Mouse (Mus musculus): ENCODE data around the gene Babam2. TPM values are rescaled to one million over a fixed set of nuclear protein-coding genes. Genes with fewer than 3 reads are reported as not detected.
A peak's percentile ranks its signal among the peaks of the same experiment; 100 is the strongest.

The Babam2 gene
- total and polyA plus RNA-seq, 3 experiments, result 25.2 to 32.9 (median 28.4) TPM

DNA sequence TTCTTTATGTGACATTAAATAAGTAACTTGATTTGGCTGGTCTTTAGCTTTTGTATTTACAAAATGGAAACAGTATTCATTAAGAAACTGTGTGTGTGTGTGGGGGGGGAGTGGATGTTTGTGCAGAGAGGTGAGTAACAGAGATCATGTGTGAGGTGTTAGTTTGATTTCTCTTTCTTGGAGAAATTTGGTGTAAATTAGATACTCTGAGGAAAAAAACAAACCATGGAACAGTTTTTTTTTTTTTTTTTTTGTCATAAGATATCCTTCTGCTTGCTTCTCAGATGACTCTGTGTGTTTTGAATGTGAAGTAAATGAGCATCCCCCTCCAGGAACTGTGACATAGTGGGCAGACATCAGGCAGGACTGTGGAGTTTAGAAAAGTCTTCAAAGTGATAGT, 1.9 kb downstream of the Babam2 start:
- Histone ChIP-seq H3K4me1 (ENCODE audit: control insufficient read depth, insufficient read depth, low read length) (no peaks in the 10 kb centered on the region; the same call in 1 of the 2 replicates), H3K79me2 (replicated peaks; ENCODE audit: control insufficient read depth, insufficient read depth, low read length) (no peaks in the 10 kb centered on the region), H3K4me3 (no peak overlapping the region), H3K9ac (ENCODE audit: low read depth, low read length) (no peak overlapping the region), H3K27ac (no peak overlapping the region), H3K27me3 (ENCODE audit: control insufficient read depth, insufficient read depth, low read length) (no peaks in the 10 kb centered on the region), H3K36me3 (ENCODE audit: control insufficient read depth, insufficient read depth, low read length) (peaks cover 2% of the 10 kb centered on the region)
- TF ChIP-seq CTCF (IDR thresholded peaks at IDR 0.05), result no peak
- TF ChIP-seq POLR2A (IDR thresholded peaks at IDR 0.05; ENCODE audit: insufficient read depth, low read depth, low read length), result no peak
- intact Hi-C loops (cut with DNase I), result loop anchor here (2.0 to 5.0 kb wide), 4 partner anchors 27 to 137 kb away; no protein-coding TSS in a partner anchor
- DNase-seq, result no peak

DNA sequence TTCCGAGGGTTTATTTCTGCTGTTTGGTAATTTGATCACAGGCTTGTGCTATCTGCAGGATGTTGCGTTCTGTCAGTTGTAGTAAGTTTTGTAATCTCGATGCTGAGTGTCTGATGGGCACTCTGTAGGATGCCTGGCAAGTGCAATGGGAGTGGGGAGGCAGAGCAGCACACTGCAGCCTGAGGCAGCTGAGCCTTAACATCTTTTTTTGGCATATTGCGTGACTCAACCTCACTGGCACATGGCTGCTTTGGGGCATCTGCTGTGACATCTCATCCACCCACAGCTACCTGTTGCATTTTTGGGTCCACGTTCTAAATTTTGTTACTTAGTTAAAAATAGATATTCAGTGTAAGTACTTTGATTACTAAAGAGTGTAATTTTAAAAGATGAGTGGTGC, 7.5 kb downstream of the Babam2 start:
- Histone ChIP-seq H3K79me2 (replicated peaks; ENCODE audit: control insufficient read depth, insufficient read depth, low read length) (peaks cover 1% of the 10 kb centered on the region; the same call in 1 of the 2 replicates), H3K9ac (ENCODE audit: low read depth, low read length) (no peak overlapping the region), H3K27ac (no peak overlapping the region), H3K27me3 (ENCODE audit: control insufficient read depth, insufficient read depth, low read length) (no peaks in the 10 kb centered on the region), H3K4me1 (ENCODE audit: control insufficient read depth, insufficient read depth, low read length) (no peaks in the 10 kb centered on the region), H3K4me3 (no peak overlapping the region), H3K36me3 (ENCODE audit: control insufficient read depth, insufficient read depth, low read length) (no peaks in the 10 kb centered on the region)
- intact Hi-C loops (cut with DNase I), result loop anchor here (5.0 kb wide), 1 partner anchor 167 kb away; no protein-coding TSS in a partner anchor
- no peak for DNase-seq
- TF ChIP-seq POLR2A (IDR thresholded peaks at IDR 0.05; ENCODE audit: insufficient read depth, low read depth, low read length) (no peak), CTCF (IDR thresholded peaks at IDR 0.05) (no peak), EP300 (IDR thresholded peaks at IDR 0.05; ENCODE audit: insufficient read depth, low read depth, low read length) (no peak)
- 85% methylated on average over 5 of the region's 5 CpGs for WGBS

DNA sequence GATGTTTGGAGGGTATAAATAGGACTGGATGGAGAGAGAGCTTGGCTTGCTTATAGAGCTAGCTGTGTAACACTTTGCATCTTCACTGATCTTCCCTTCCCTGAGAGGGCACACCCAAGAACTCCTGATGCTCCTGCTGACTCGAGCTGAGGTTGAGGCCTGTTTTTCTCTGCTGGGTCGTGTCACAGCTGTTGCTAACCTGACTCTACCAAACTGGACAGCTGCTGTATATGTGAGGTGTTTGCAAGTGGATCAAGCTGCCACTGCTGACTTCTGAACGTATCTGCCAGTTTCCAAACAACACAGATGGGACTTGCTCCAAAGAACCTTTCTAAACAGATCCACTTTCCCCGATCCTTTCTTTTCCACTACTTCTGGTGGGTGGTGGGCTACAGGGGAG, 9.3 kb downstream of the Babam2 start:
- TF ChIP-seq POLR2A (IDR thresholded peaks at IDR 0.05; ENCODE audit: insufficient read depth, low read depth, low read length) (no peak), EP300 (IDR thresholded peaks at IDR 0.05; ENCODE audit: insufficient read depth, low read depth, low read length) (no peak), CTCF (IDR thresholded peaks at IDR 0.05) (no peak)
- no peak overlapping the region for H3K27ac ChIP-seq
- H3K9ac ChIP-seq (ENCODE audit: low read depth, low read length), result no peak overlapping the region
- no peaks in the 10 kb centered on the region for H3K36me3 ChIP-seq (ENCODE audit: control insufficient read depth, insufficient read depth, low read length)
- H3K4me3 ChIP-seq, result no peak overlapping the region
- intact Hi-C loops (cut with DNase I), result no loop called here
- DNase-seq, result no peak
- H3K27me3 ChIP-seq (ENCODE audit: control insufficient read depth, insufficient read depth, low read length), result no peaks in the 10 kb centered on the region
- H3K4me1 ChIP-seq (ENCODE audit: control insufficient read depth, insufficient read depth, low read length), result no peaks in the 10 kb centered on the region
- WGBS, result 83% methylated on average over 4 of the region's 4 CpGs
- H3K79me2 ChIP-seq (replicated peaks; ENCODE audit: control insufficient read depth, insufficient read depth, low read length), result peaks cover 1% of the 10 kb centered on the region; the same call in 1 of the 2 replicates

DNA sequence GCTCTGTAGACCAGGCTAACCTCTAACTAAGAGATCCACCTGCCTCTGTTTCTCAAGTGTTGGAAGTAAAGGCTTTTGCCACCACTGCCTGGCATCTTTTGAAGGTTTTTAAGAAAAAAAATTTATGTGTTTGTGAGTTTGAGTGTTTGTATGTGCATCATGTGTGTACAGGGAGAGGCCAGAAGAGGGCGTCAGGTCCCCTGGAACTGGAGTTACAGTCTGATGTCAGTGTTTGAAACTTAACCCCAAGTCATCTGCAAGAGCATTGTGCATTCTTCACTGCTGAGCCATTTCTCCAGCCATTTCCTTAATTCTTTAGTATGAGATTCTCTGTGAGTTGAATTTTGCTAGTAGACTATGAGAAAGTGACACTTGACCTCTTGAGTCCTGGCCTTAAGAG, 11.9 kb downstream of the Babam2 start:
- Histone ChIP-seq H3K36me3 (ENCODE audit: control insufficient read depth, insufficient read depth, low read length) (no peaks in the 10 kb centered on the region), H3K4me1 (ENCODE audit: control insufficient read depth, insufficient read depth, low read length) (no peaks in the 10 kb centered on the region), H3K27ac (no peak overlapping the region), H3K4me3 (no peak overlapping the region), H3K9ac (ENCODE audit: low read depth, low read length) (no peak overlapping the region), H3K79me2 (replicated peaks; ENCODE audit: control insufficient read depth, insufficient read depth, low read length) (peaks cover 1% of the 10 kb centered on the region; the same call in 1 of the 2 replicates), H3K27me3 (ENCODE audit: control insufficient read depth, insufficient read depth, low read length) (no peaks in the 10 kb centered on the region)
- DNase-seq, result no peak
- 94% methylated on average over 1 of the region's 1 CpGs for WGBS
- TF ChIP-seq POLR2A (IDR thresholded peaks at IDR 0.05; ENCODE audit: insufficient read depth, low read depth, low read length) (no peak), EP300 (IDR thresholded peaks at IDR 0.05; ENCODE audit: insufficient read depth, low read depth, low read length) (no peak), CTCF (IDR thresholded peaks at IDR 0.05) (peak; percentile 50)
- intact Hi-C loops (cut with DNase I), result no loop called here

DNA sequence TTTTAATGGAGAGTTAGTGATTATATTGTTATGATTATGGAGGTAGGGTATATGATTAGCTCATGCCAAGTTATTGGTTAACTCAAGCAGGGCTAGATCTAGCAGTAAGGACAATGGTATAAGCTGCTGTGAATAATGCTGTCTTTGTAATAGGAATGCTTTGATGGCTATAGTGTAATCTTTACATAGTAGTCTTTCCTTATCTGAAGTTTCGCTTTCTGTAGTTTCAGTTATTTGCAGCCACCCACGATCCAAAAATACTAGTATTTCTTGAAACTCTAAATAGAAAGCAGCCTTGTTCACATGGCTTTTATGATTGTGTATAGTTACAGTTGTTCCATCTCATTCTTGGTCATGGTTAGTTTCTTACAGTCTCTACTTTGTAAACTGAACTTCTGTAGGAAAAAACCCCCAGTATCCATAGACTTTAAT, 15.8 kb downstream of the Babam2 start:
- 71% methylated on average over 2 of the region's 2 CpGs for WGBS

DNA sequence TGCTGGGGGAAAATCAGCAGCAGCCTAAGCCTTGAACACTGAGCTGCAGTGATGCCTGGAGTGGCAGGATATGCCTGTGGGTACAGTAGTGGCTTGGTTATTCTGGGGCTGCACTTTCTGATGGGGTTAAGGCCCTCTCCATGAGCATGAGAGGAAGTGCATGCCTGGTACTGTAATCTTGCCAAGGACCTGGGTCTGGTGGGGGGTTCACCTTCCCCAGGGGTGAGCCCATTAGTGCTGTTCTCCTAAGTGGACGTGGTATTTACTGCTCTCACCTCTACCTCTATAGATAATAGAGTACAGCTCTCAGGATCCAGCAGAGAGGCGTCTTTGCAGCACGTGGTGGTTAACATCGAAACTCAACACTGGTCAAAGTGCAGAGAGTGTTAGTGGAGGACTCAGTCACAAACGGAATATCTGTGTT, 16.4 kb downstream of the Babam2 start:
- Histone ChIP-seq H3K79me2 (replicated peaks; ENCODE audit: control insufficient read depth, insufficient read depth, low read length) (peaks cover 1% of the 10 kb centered on the region; the same call in 1 of the 2 replicates), H3K36me3 (ENCODE audit: control insufficient read depth, insufficient read depth, low read length) (peaks cover 2% of the 10 kb centered on the region; the same call in 1 of the 2 replicates), H3K27me3 (ENCODE audit: control insufficient read depth, insufficient read depth, low read length) (no peaks in the 10 kb centered on the region), H3K4me3 (no peak overlapping the region), H3K4me1 (ENCODE audit: control insufficient read depth, insufficient read depth, low read length) (no peaks in the 10 kb centered on the region), H3K9ac (ENCODE audit: low read depth, low read length) (no peak overlapping the region), H3K27ac (no peak overlapping the region)
- 60% methylated on average over 5 of the region's 5 CpGs for whole genome bisulfite sequencing
- intact Hi-C loops (cut with DNase I), result no loop called here
- TF ChIP-seq CTCF (IDR thresholded peaks at IDR 0.05), result no peak
- no peak for TF ChIP-seq EP300 (IDR thresholded peaks at IDR 0.05; ENCODE audit: insufficient read depth, low read depth, low read length)
- no peak for TF ChIP-seq POLR2A (IDR thresholded peaks at IDR 0.05; ENCODE audit: insufficient read depth, low read depth, low read length)
- DNase-seq, result no peak

More for the DNA sequence above, 15.8 kb downstream of the Babam2 start:
- intact Hi-C loops (cut with DNase I), result no loop called here
- TF ChIP-seq CTCF (IDR thresholded peaks at IDR 0.05) (no peak), POLR2A (IDR thresholded peaks at IDR 0.05; ENCODE audit: insufficient read depth, low read depth, low read length) (no peak), EP300 (IDR thresholded peaks at IDR 0.05; ENCODE audit: insufficient read depth, low read depth, low read length) (no peak)
- H3K36me3 ChIP-seq (ENCODE audit: control insufficient read depth, insufficient read depth, low read length), result peaks cover 2% of the 10 kb centered on the region; the same call in 1 of the 2 replicates
- H3K9ac ChIP-seq (ENCODE audit: low read depth, low read length), result no peak overlapping the region
- DNase-seq, result no peak
- no peak overlapping the region for H3K27ac ChIP-seq
- H3K4me1 ChIP-seq (ENCODE audit: control insufficient read depth, insufficient read depth, low read length), result no peaks in the 10 kb centered on the region
- H3K4me3 ChIP-seq, result no peak overlapping the region
- no peaks in the 10 kb centered on the region for H3K27me3 ChIP-seq (ENCODE audit: control insufficient read depth, insufficient read depth, low read length)
- H3K79me2 ChIP-seq (replicated peaks; ENCODE audit: control insufficient read depth, insufficient read depth, low read length), result peaks cover 1% of the 10 kb centered on the region; the same call in 1 of the 2 replicates
